Mouse (Mus musculus): Measurements from ENCODE around the gene Clta.

DNA sequence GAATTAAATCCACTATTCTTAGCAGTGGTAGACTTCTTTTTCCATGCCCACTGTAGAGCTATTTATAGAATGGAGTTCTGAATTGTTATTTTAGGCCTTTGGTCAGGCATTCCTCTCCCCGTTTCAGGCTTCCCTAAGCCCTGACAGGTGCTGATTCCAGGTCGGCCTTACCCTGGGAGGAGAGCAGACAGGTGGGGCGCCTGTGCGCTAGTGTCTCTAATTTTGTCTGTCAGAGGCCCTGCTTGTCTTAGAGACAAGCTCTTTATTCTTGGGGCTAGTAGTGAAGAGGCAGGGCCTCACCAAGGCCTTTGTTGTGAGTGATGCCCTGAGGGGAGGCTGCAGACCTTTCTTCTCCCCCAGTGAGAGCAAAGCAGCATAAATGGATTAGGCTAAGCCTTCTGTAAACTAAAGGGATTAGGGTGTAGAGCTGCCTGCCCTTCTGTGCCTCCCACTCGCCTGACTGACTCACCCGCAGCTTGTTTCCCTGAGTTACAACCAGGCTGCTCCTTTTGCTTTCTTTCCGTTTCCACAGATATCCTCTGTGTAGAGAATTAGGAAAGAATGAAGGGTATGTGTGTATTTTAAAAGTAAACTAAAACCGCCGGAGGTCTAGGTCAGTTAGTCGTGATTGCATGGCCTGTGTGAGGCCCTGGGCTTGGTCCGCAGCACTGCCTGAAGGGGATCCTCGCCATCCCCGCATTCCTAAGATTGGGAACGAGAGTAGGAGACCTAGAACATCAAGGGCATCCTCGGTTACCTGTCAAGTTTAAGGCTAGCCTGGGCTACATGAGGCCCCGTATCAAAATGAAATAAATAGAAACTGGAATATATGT, 24.3 kb downstream of the Clta start:
- TF ChIP-seq HCFC1 (IDR thresholded peaks at IDR 0.05; ENCODE audit: borderline replicate concordance, insufficient read depth, low read length) (no peak), CHD2 (IDR thresholded peaks at IDR 0.05; ENCODE audit: low read depth, low read length) (no peak), ZNF384 (IDR thresholded peaks at IDR 0.05; ENCODE audit: low read depth, low read length) (no peak), ZC3H11A (IDR thresholded peaks at IDR 0.05; ENCODE audit: borderline replicate concordance, low read depth, low read length) (no peak)
